Mouse (Mus musculus) lung, postnatal 14 days (tissue): ENCODE data around the gene Defa21.
"Not testable (repeated sequence)": the region's sequence is repeated elsewhere in the genome, so short reads cannot be mapped to it uniquely, and the experiment has no call there.

Experiments
- DNase-seq: peaks from one replicate; pipeline ENCODE4 v3.0.0; 2021

Defa21 gene

GRCm38 (mm10) chr8:21025245-21025644 is at the start of gene Defa21:
Defa21 (plus strand) TSS chr8:21025545.
- DNase-seq, result not testable (repeated sequence)

GRCm38 (mm10) chr8:20979846-20980245 is 45.5 kb upstream of the Defa21 start:
- no peak for DNase-seq

- DNase-seq, result not testable (repeated sequence)
Measured at GRCm38 (mm10) chr8:20994042-20994441, 31.3 kb upstream of the Defa21 start.

- no peak for DNase-seq
Measured at GRCm38 (mm10) chr8:20996776-20997175, 28.6 kb upstream of the Defa21 start.

- DNase-seq, result no peak
Measured at GRCm38 (mm10) chr8:20997291-20997690, 28.1 kb upstream of the Defa21 start.

GRCm38 (mm10) chr8:21001171-21001570 is 24.2 kb upstream of the Defa21 start:
- DNase-seq, result no peak

- DNase-seq, result no peak
Measured at GRCm38 (mm10) chr8:21006801-21007200, 18.5 kb upstream of the Defa21 start.

- not testable (repeated sequence) for DNase-seq
Measured at GRCm38 (mm10) chr8:21008578-21008977, 16.8 kb upstream of the Defa21 start.

- not testable (repeated sequence) for DNase-seq
Measured at GRCm38 (mm10) chr8:21010548-21010947, 14.8 kb upstream of the Defa21 start.

- DNase-seq, result not testable (repeated sequence)
Measured at GRCm38 (mm10) chr8:21054747-21055146, 29.4 kb downstream of the Defa21 start, which contains the start of gene Defa23. Defa23 (plus strand) TSS chr8:21055047.

GRCm38 (mm10) chr8:21064738-21065137 is 39.4 kb downstream of the Defa21 start, which contains the start of gene Defa35:
Defa35 (plus strand) TSS chr8:21065038.
- not testable (repeated sequence) for DNase-seq
